In the genomic region with DNA sequence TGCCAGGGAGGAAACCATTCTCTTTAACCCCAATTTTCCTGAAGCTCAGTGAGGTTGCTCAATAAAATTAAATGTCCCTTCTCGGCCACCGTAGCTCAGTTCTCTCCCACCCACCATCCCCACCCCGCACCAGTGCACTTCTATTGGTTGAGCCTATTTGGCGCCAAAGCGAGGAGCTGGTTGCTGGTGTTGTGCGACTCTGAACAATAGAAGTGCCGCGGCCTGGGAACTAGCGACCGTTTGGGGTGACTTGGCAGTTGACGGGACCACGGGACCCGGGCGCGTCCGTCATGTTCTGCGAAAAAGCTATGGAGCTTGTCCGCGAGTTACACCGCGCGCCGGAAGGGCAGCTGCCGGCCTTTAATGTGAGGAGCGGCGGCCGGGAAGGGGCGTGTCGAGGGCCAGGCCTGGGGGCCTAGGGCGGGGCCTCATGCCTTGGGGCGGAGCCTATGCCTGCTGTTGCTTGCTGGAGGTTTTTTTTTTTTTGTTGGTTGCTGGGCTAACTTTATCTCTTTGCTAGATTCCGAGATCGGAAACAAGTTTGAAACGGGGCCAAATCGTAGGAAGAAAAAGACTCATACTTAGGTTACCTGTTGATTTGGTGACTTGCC, we compare ENCODE assay signal across 7 mouse cellular contexts. TPM values are rescaled to one million over a fixed set of nuclear protein-coding genes. Genes with fewer than 3 reads are reported as not detected.
A peak's percentile ranks its signal among the peaks of the same experiment; 100 is the strongest.
DNase-seq lines count a peak whose midpoint lies in the region; ATAC-seq lines count a peak whose summit lies in the region.

No protein-coding gene starts in this region.

- under 1% methylated on average over 35 of the region's 35 CpGs for WGBS in intestine, embryonic 16.5 days
- 1% methylated on average over 35 of the region's 35 CpGs for WGBS in midbrain, embryonic 11.5 days

- no peaks in the 10 kb centered on the region for H3K4me1 ChIP-seq in intestine, embryonic 16.5 days (ENCODE audit: control insufficient read depth, insufficient read depth, low read length)
- H3K4me1 ChIP-seq in midbrain, embryonic 11.5 days (ENCODE audit: control insufficient read depth, insufficient read depth, low read length) = no peaks in the 10 kb centered on the region

- H3K9me3 ChIP-seq in intestine, embryonic 16.5 days (ENCODE audit: control insufficient read depth, low read length) = no peaks in the 10 kb centered on the region
- H3K9me3 ChIP-seq in midbrain, embryonic 11.5 days (ENCODE audit: control insufficient read depth, low read length) = no peaks in the 10 kb centered on the region

- no peaks in the 10 kb centered on the region for H3K27me3 ChIP-seq in intestine, embryonic 16.5 days (replicated peaks; ENCODE audit: control insufficient read depth, insufficient read depth, low read length)
- no peaks in the 10 kb centered on the region for H3K27me3 ChIP-seq in midbrain, embryonic 11.5 days (ENCODE audit: control insufficient read depth, insufficient read depth, low read length)

- ATAC-seq in intestine, embryonic 16.5 days = peak; percentile 92
- peak; percentile 94 for ATAC-seq in midbrain, embryonic 11.5 days (ENCODE audit: low FRiP score)

- H3K36me3 ChIP-seq in intestine, embryonic 16.5 days (ENCODE audit: control insufficient read depth, insufficient read depth, low read length) = no peaks in the 10 kb centered on the region
- H3K36me3 ChIP-seq in midbrain, embryonic 11.5 days (ENCODE audit: control insufficient read depth, insufficient read depth, low read length) = no peaks in the 10 kb centered on the region

- H3K27ac ChIP-seq in intestine, embryonic 16.5 days (ENCODE audit: low read length) = peak overlapping the region; percentile 88
- peak overlapping the region; percentile 79 for H3K27ac ChIP-seq in midbrain, embryonic 11.5 days (ENCODE audit: low read depth, low read length)

- H3K9ac ChIP-seq in intestine, embryonic 16.5 days (ENCODE audit: low read depth, low read length) = peak overlapping the region; percentile 79
- peak overlapping the region; percentile 66 for H3K9ac ChIP-seq in midbrain, embryonic 11.5 days (ENCODE audit: low read length)

- intact Hi-C loops in gastrocnemius, postnatal 36 days (cut with DNase I) = loop anchor here (10.0 kb wide), 1 partner anchor 305 kb away; the partner anchor contains the start of gene Apmap
- intact Hi-C loops in left cerebral cortex, postnatal 36 days (cut with DNase I) = loop anchor here (10.0 kb wide), 1 partner anchor 305 kb away; the partner anchor contains the start of gene Apmap

- H3K4me2 ChIP-seq in intestine, embryonic 16.5 days (ENCODE audit: low read depth, low read length) = peak overlapping the region; percentile 71
- H3K4me2 ChIP-seq in midbrain, embryonic 11.5 days = peak overlapping the region; percentile 61

- peak; percentile 92 to 94 for DNase-seq in adrenal gland, adult 18-20 months (ENCODE audit: low spot score in 2 of 2)
- peak; percentile 97 for DNase-seq in embryo, embryonic 11 days
- DNase-seq in gastrocnemius, postnatal 36 days = peak; percentile 91 to 94
- peak; percentile 85 to 86 for DNase-seq in left cerebral cortex, postnatal 36 days (ENCODE audit: low spot score in 2 of 2)
- DNase-seq in midbrain, embryonic 11.5 days (ENCODE audit: low spot score, missing footprints) = peak; percentile 98
- DNase-seq in skeletal muscle tissue, adult 2 months (ENCODE audit: low read depth, low spot score) = peak; percentile 94

- H3K4me3 ChIP-seq in intestine, embryonic 16.5 days (ENCODE audit: low read length) = peak overlapping the region; percentile 79
- H3K4me3 ChIP-seq in midbrain, embryonic 11.5 days (ENCODE audit: low read depth, low read length) = peak overlapping the region; percentile 44

RNA-seq across cellular contexts. Expression of gene Gins1, which starts 4.3 kb away (rescaled TPM):
- total RNA-seq in adrenal gland, adult 18-20 months (2021) = 1 to 10 TPM; 1.2 to 1.7 TPM
- total RNA-seq in gastrocnemius, postnatal 36 days (2021) = 1 to 10 TPM; 1.3 to 2.8 TPM
- 20.4 and 26.4 TPM in 2 replicates for polyA plus RNA-seq in intestine, embryonic 16.5 days (2015; fragmentation: Nextera tagmentation; extraction: Ambion mirVana)
- 1 to 10 TPM; 1.3 to 2.2 TPM for total RNA-seq in left cerebral cortex, postnatal 36 days (2021)
- 73.8 and 82.1 TPM in 2 replicates for polyA plus RNA-seq in midbrain, embryonic 11.5 days (2014; fragmentation: Nextera tagmentation; extraction: Ambion mirVana)

RNA-seq across cellular contexts. Expression of gene Abhd12, which starts 5.0 kb away (rescaled TPM):
- 10 to 100 TPM; 72.8 to 74.0 TPM for total RNA-seq in adrenal gland, adult 18-20 months (2021)
- 10 to 100 TPM; 24.1 to 24.8 TPM for total RNA-seq in gastrocnemius, postnatal 36 days (2021)
- polyA plus RNA-seq in intestine, embryonic 16.5 days (2015; fragmentation: Nextera tagmentation; extraction: Ambion mirVana) = 49.7 and 52.1 TPM in 2 replicates
- total RNA-seq in left cerebral cortex, postnatal 36 days (2021) = 100 to 1,000 TPM; 296 to 337 TPM
- 54.4 and 55.1 TPM in 2 replicates for polyA plus RNA-seq in midbrain, embryonic 11.5 days (2014; fragmentation: Nextera tagmentation; extraction: Ambion mirVana)

Comparison
In these comparisons a context has a peak if more than half of its experiments do, and no peak if none do; other contexts are left out.
1. Peak in every context shown above with its lines: DNase-seq, ATAC-seq, H3K4me3 ChIP-seq and H3K27ac ChIP-seq.